Mouse (Mus musculus) hindbrain, embryonic 13.5 days (tissue): Measurements from ENCODE around the gene Inppl1. TPM values are rescaled to one million over a fixed set of nuclear protein-coding genes. Genes with fewer than 3 reads are reported as not detected.

Experiments
- ATAC-seq: fragments of 200-750 bp; cut with Nextera tagmentation; 2 replicates; pipeline ENCODE4 v1.8.0; 2017; ENCODE audit warnings: moderate TSS enrichment; ENCODE audit not compliant: low FRiP score
- H3K27ac ChIP-seq: fragments of 300-500 bp; sonication (generic); 2 replicates; pipeline ENCODE4 v1.5.1; 2015; ENCODE audit warnings: inconsistent platforms, mild to moderate bottlenecking, moderate library complexity
- H3K27me3 ChIP-seq: fragments of 300-500 bp; sonication (generic); 2 replicates; pipeline ENCODE4 v1.6.1; 2015; ENCODE audit warnings: mild to moderate bottlenecking, inconsistent platforms
- H3K36me3 ChIP-seq: fragments of 300-500 bp; sonication (generic); 2 replicates; pipeline ENCODE4 v1.6.1; 2015; ENCODE audit warnings: mild to moderate bottlenecking, inconsistent platforms
- H3K4me1 ChIP-seq: fragments of 300-500 bp; sonication (generic); replicated peaks from 2 replicates; pipeline ENCODE4 v1.6.1; 2015; ENCODE audit warnings: inconsistent platforms
- H3K4me2 ChIP-seq: fragments of 300-500 bp; sonication (generic); 2 replicates; pipeline ENCODE4 v1.6.1; 2015; ENCODE audit warnings: inconsistent platforms, mild to moderate bottlenecking, moderate library complexity
- H3K4me3 ChIP-seq: fragments of 300-500 bp; sonication (generic); 2 replicates; pipeline ENCODE4 v1.5.1; 2015; ENCODE audit warnings: mild to moderate bottlenecking, inconsistent platforms
- H3K9ac ChIP-seq: fragments of 300-500 bp; sonication (generic); 2 replicates; pipeline ENCODE4 v1.6.1; 2015; ENCODE audit warnings: mild to moderate bottlenecking, inconsistent platforms
- H3K9me3 ChIP-seq: fragments of 300-500 bp; sonication (generic); 2 replicates; pipeline ENCODE4 v1.6.1; 2016; ENCODE audit warnings: inconsistent platforms
- WGBS: fragments of 180-500 bp; shearing (Covaris S2); methylation state at CpG from one replicate; pipeline ENCODE4 v1.1.7; 2015; 5-methylcytosine and 5-hydroxymethylcytosine counted together
- polyA plus RNA-seq: library from polyadenylated mRNA; unstranded; fragments of >200 nt; fragmentation: Nextera tagmentation; extraction: Ambion mirVana; gene quantifications from 2 replicates; pipeline ENCODE4 v1.2.1, GENCODE M21; 2015

Inppl1 gene
- polyA plus RNA-seq, 1 experiment from 2014 or later: 12.7 TPM

DNA sequence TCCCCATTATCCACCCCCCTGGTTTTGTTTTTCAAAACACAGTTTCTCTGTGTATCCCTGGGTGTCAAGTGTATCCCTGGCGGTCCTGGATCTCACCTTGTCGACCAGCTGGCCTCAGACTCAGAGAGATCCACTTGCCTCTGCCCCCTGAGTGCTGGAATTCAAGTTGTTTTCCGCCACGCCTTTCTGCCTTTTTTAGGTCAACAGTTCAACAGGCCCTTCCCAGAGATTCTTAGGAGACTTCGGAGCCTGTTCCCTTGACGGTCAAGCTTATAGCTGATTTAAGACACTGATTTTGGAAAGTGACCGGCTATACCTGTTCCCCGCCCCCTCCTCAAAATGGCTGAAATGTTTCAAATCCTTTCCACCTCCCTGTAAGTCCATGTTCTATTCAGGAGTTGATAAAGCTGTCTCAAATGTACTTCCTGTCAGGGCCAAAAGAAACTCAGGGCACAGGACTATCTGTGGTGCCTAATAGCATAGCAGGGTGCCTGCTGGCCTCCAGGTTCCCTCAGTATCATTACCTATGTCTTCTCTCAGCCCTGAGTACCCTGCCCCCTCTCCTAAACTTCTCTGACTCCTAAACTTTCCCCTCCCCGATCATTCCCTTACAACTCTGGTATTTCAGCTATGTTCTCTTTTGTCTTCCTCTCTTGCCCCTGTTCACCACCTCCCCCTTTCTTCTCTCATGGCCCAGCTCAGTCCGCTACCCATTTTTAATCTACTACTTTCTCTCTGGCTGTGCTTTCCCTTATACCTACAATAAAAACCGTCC is 28.6 kb upstream of the Inppl1 start:
- 82% methylated on average over 11 of the region's 11 CpGs for WGBS
- H3K36me3 ChIP-seq: no peaks in the 10 kb centered on the region
- H3K9ac ChIP-seq: no peak overlapping the region
- H3K4me1 ChIP-seq: no peaks in the 10 kb centered on the region
- H3K4me3 ChIP-seq: no peak overlapping the region
- no peak overlapping the region for H3K27ac ChIP-seq
- no peak overlapping the region for H3K4me2 ChIP-seq
- H3K27me3 ChIP-seq: no peaks in the 10 kb centered on the region
- ATAC-seq: no peak
- H3K9me3 ChIP-seq: no peaks in the 10 kb centered on the region

DNA sequence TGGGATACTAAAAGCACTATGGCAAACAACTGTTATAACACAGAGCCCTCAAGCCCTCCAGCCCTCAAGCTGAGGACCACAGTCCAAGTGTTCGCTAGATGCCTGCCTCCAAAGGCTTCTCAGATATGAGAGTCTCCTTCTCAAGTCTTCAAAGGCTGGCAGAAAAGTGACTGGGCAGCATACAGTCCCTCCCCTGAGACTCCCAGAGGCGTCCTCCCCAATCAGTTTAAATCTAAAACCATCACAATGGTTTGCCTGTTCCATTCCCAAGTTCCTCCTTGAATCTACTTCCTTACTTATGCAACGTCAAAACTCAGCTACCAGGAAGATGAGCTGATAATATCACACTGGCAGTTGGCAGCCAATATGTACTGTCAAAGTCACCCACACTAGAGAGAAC is 25.4 kb upstream of the Inppl1 start, which contains the start of gene Anapc15:
Gene Anapc15, plus strand, starts transcription at position 301 of the 400 bp plus-strand sequence.
- H3K9ac ChIP-seq: no peak within 1 kb of the TSS
- H3K27ac ChIP-seq: no peak within 1 kb of the TSS
- no peaks in the 10 kb centered on the region for H3K9me3 ChIP-seq
- H3K27me3 ChIP-seq: no peaks in the 10 kb centered on the region
- no peak for ATAC-seq
- no peaks in the 10 kb centered on the region for H3K36me3 ChIP-seq
- H3K4me1 ChIP-seq: no peaks in the 10 kb centered on the region
- H3K4me2 ChIP-seq: no peak within 1 kb of the TSS
- H3K4me3 ChIP-seq: no peak within 1 kb of the TSS
- 80% methylated on average over 3 of the region's 3 CpGs for WGBS

DNA sequence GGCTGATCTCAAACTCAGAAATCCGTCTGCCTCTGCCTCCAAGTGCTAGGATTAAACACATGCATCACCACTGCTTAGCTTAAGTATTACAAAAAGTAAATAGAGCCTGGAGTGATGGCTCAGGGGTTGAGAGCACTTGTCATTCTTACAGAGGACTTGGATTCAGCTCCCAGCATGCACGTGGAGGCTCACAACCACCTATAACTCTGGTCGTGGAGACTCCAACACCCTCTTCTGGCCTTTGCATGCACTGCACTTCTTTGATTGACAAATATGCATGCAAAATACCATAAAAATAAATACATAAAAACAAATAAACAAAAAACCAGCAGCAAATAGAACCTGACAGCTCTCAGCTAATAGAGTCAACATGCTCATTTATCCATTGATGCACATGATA is 24.3 kb upstream of the Inppl1 start:
- Histone ChIP-seq H3K4me2 (no peak overlapping the region), H3K4me3 (no peak overlapping the region), H3K9me3 (no peaks in the 10 kb centered on the region), H3K36me3 (no peaks in the 10 kb centered on the region), H3K27me3 (no peaks in the 10 kb centered on the region), H3K4me1 (no peaks in the 10 kb centered on the region), H3K9ac (no peak overlapping the region), H3K27ac (no peak overlapping the region)
- 83% methylated on average over 3 of the region's 3 CpGs for WGBS
- no peak for ATAC-seq

DNA sequence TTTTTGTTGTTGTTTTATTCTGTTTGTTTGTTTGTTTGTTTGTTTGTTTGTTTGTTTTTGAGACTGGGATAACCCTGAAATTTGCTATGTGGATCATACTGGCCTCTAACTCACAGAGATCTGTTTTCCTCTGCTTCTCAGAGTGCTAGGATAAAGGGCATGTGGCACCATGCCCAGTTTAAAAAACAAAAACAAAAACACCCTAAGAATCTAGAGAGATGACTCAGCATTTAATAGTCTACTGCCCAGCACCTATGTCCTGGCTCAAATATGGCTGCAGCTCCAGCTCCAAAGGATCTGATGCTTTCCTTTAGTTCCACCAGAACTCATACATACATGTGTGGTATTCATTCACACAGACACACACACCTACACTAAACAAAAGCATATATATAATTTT is 22.9 kb upstream of the Inppl1 start:
- no peak overlapping the region for H3K9ac ChIP-seq
- no peaks in the 10 kb centered on the region for H3K9me3 ChIP-seq
- ATAC-seq: no peak
- no peaks in the 10 kb centered on the region for H3K27me3 ChIP-seq
- no peak overlapping the region for H3K27ac ChIP-seq
- H3K4me3 ChIP-seq: no peak overlapping the region
- no peaks in the 10 kb centered on the region for H3K4me1 ChIP-seq
- H3K4me2 ChIP-seq: no peak overlapping the region
- no peaks in the 10 kb centered on the region for H3K36me3 ChIP-seq

DNA sequence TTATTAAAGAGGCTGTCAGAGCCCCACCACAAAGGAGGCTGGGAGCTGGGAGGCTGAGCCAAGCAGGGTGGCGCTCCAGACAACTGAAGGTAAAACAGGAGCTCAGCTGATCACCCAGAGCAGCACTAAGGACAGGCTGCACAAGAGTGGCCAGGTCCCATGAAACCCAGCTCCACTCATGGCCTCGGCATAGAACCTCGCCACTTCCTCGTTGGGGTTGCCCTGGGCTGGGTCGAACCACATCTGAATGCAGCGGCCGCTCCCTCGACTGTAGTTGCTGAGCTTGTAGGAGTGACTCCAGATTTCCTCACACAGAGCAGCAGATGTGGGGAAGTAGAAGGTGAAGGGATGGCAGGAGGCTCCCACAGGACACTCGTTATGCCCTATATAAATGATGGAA is 20.3 kb upstream of the Inppl1 start:
- H3K27me3 ChIP-seq: no peaks in the 10 kb centered on the region
- ATAC-seq: no peak
- no peak overlapping the region for H3K4me2 ChIP-seq
- no peaks in the 10 kb centered on the region for H3K9me3 ChIP-seq
- no peak overlapping the region for H3K27ac ChIP-seq
- H3K4me3 ChIP-seq: no peak overlapping the region
- H3K4me1 ChIP-seq: no peaks in the 10 kb centered on the region
- no peaks in the 10 kb centered on the region for H3K36me3 ChIP-seq
- no peak overlapping the region for H3K9ac ChIP-seq
- WGBS: 92% methylated on average over 9 of the region's 9 CpGs

DNA sequence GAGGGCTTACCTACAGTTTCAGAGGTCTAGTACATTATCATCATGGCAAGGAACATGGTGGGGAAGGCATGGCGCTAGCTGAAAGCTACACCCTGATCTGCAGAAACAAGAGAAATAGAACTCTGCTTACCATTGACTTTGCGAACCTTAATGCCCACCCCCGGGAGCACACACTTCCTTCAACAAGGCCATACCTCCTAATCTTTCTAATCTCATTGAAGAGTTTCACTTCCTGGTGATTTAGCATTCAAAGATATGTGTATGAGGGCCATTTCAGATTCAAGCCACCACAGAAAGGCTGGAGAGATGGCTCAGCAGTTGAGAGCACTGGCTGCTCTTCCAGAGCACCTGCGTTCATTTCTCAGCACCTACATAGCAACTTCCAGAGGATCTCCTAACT is 19.1 kb upstream of the Inppl1 start, which contains the start of gene Folr2:
Gene Folr2, minus strand, starts transcription at position 101 of the 400 bp plus-strand sequence.
- no peak within 1 kb of the TSS for H3K4me3 ChIP-seq
- H3K27me3 ChIP-seq: no peaks in the 10 kb centered on the region
- H3K27ac ChIP-seq: no peak within 1 kb of the TSS
- H3K4me1 ChIP-seq: no peaks in the 10 kb centered on the region
- H3K9me3 ChIP-seq: no peaks in the 10 kb centered on the region
- no peak within 1 kb of the TSS for H3K9ac ChIP-seq
- no peak for ATAC-seq
- 90% methylated on average over 4 of the region's 4 CpGs for WGBS
- H3K4me2 ChIP-seq: no peak within 1 kb of the TSS
- H3K36me3 ChIP-seq: no peaks in the 10 kb centered on the region

DNA sequence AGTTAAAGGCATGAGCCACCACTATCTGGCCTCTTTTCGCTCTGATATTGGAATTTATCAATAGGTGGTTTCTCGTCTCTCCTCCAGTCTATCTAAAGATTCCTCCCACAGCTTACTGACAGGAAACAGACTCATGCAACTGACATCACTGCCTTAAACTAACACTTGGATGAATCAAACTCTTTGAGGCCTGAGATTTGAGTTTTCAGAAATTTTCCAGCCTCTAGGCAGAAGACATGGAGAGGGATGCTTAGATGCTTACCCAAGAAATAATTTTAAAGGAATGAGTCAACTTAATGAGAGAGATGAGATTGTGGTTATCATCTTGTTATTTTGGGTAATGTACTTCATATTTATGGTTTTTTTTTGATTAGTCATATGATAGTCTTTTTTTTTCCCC is 15.8 kb upstream of the Inppl1 start:
- no peak overlapping the region for H3K9ac ChIP-seq
- H3K4me2 ChIP-seq: no peak overlapping the region
- no peaks in the 10 kb centered on the region for H3K36me3 ChIP-seq
- H3K27me3 ChIP-seq: no peaks in the 10 kb centered on the region
- no peak overlapping the region for H3K4me3 ChIP-seq
- ATAC-seq: no peak
- no peak overlapping the region for H3K27ac ChIP-seq
- 82% methylated on average over 2 of the region's 2 CpGs for WGBS
- H3K4me1 ChIP-seq: no peaks in the 10 kb centered on the region
- no peaks in the 10 kb centered on the region for H3K9me3 ChIP-seq

DNA sequence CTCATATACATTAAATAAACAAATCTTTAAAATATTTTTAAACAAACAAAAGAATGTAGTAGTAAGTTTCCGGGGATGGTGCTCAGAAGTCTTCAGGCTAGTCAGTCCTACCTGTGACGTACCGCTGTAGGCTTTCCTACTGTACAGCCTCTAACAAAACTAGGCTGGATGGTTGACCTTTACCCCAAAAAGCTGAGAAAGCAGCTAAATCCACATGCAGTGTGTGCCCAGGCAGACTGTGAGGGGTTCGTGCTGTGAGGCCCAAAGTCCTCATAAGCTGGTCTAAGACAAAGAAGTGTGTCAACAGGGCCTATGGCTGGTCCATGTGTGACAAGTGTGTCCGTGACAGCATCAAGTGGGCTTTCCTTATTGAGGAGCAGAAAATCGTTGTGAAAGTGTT is 14.8 kb upstream of the Inppl1 start:
- H3K9me3 ChIP-seq: no peaks in the 10 kb centered on the region
- no peak overlapping the region for H3K27ac ChIP-seq
- H3K9ac ChIP-seq: no peak overlapping the region
- ATAC-seq: no peak
- no peak overlapping the region for H3K4me2 ChIP-seq
- no peaks in the 10 kb centered on the region for H3K27me3 ChIP-seq
- no peak overlapping the region for H3K4me3 ChIP-seq
- H3K36me3 ChIP-seq: no peaks in the 10 kb centered on the region
- WGBS: 93% methylated on average over 6 of the region's 6 CpGs
- H3K4me1 ChIP-seq: no peaks in the 10 kb centered on the region

DNA sequence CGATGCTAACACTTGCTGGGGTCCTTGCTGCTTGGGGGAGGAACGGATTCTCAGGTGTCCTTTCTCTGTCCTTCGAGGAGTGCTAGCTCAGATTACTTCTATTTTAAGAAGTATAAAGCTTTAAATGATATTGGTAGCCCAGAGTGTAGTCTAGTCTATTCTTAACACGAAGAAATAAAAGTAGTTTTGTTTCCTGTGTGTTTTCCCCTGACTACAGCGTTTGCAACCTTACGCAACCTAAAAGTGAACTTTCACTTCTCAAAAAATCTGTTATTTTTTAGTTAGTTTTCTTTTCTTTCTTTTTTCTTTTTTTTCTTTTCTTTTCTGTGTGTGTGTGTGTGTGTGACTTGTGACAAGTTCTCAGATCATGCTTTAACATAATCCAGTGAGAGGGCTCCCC is 13.7 kb upstream of the Inppl1 start:
- Histone ChIP-seq H3K9me3 (no peaks in the 10 kb centered on the region), H3K4me1 (no peaks in the 10 kb centered on the region), H3K36me3 (no peaks in the 10 kb centered on the region), H3K4me2 (no peak overlapping the region), H3K4me3 (no peak overlapping the region), H3K9ac (no peak overlapping the region), H3K27ac (no peak overlapping the region), H3K27me3 (no peaks in the 10 kb centered on the region)
- ATAC-seq: no peak
- WGBS: 85% methylated on average over 6 of the region's 6 CpGs

DNA sequence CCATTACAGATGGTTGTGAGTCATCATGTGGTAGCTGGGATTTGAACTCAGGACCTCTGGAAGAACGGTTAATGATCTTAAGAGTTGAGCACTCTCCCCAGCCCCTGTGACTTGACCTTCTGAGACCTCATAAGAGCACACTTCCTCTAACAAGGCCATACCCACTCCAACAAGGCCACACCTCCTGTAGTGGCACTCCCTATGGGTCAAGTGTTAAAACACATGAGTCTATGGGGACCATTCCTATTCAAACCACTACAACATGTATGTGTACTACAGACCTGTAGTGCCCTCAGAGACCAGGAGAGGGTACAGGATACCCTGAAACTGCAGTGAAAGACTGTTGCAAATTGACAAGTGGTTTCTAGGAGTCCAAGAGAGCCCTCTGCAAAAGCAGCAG is 9.9 kb upstream of the Inppl1 start:
- Histone ChIP-seq H3K27me3 (no peaks in the 10 kb centered on the region), H3K9ac (no peak overlapping the region), H3K27ac (no peak overlapping the region), H3K9me3 (no peaks in the 10 kb centered on the region), H3K4me2 (no peak overlapping the region), H3K4me3 (no peak overlapping the region), H3K36me3 (no peaks in the 10 kb centered on the region), H3K4me1 (no peaks in the 10 kb centered on the region)
- no peak for ATAC-seq
- 97% methylated on average over 1 of the region's 1 CpGs for WGBS

DNA sequence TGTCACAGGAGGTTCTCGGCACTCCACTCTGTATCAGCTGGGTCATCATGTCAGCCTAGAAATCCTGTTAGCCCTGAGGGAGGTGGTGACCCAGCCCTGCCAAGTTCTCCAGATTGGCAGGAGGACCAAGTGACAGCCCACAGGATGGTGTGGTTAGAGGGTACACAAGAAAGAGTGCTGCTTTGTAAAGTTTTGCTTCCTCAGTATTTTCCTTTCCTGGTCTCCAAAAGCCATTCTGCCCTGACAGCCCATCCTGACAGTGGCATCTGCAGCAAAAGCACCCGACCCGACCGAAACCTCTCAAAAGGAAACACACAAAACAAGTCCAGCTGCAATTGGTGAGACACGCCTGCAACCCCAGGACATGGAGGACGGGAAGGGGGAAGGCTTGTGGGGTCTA is 6.2 kb upstream of the Inppl1 start:
- H3K4me1 ChIP-seq: no peaks in the 10 kb centered on the region
- WGBS: 84% methylated on average over 6 of the region's 6 CpGs
- H3K27ac ChIP-seq: no peak overlapping the region
- H3K4me2 ChIP-seq: no peak overlapping the region
- no peak for ATAC-seq
- no peak overlapping the region for H3K9ac ChIP-seq
- no peak overlapping the region for H3K4me3 ChIP-seq
- H3K36me3 ChIP-seq: no peaks in the 10 kb centered on the region
- no peaks in the 10 kb centered on the region for H3K27me3 ChIP-seq
- H3K9me3 ChIP-seq: no peaks in the 10 kb centered on the region

DNA sequence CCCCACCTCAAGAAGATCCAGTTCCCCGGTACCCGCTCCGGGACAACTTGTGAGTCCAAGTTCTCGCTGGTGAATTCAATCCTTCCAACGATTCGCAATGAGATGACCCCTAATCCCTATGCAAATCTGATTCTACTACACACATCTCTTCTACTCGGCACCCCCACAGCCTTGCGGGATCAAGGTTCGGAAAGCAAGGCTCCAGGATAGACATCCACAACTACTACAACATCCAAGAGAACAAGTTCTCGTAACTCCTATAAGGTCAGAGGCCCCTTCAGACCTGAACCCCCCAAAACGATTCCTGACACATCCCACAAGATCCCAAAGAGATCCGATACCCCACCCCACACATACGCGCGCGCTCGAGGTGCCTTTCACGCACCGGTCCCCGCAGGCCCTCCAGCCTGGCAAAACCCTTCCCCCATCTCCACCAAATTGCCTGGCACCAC is 849 bp downstream of the Inppl1 start:
- Histone ChIP-seq H3K9me3 (no peaks in the 10 kb centered on the region), H3K36me3 (peaks cover 4% of the 10 kb centered on the region; the same call in 1 of the 2 replicates), H3K4me3 (peak overlapping the region; percentile 64), H3K4me2 (peak overlapping the region; percentile 96), H3K9ac (peak overlapping the region; percentile 85), H3K27me3 (peaks cover 20% of the 10 kb centered on the region; the same call in 1 of the 2 replicates), H3K27ac (peak overlapping the region; percentile 89), H3K4me1 (peaks cover 47% of the 10 kb centered on the region)
- ATAC-seq: peak; percentile 9; the same call in 1 of the 2 replicates
- under 1% methylated on average over 20 of the region's 20 CpGs for WGBS
